Mouse (Mus musculus) lung, embryonic 15.5 days (tissue): ENCODE data around the gene Zzef1. TPM values are rescaled to one million over a fixed set of nuclear protein-coding genes. Genes with fewer than 3 reads are reported as not detected.

Experiments used
- ATAC-seq: fragments of 200-750 bp; cut with Nextera tagmentation; 2 replicates; pipeline ENCODE4 v1.8.0; 2017; ENCODE audit warnings: moderate number of reproducible peaks, borderline replicate concordance; ENCODE audit not compliant: low FRiP score, low TSS enrichment; ENCODE audit errors: extremely low read depth
- H3K27ac ChIP-seq: fragments of 300-500 bp; sonication (generic); 2 replicates; pipeline ENCODE4 v1.5.1; 2015; ENCODE audit warnings: moderate library complexity, mild to moderate bottlenecking, inconsistent platforms
- H3K27me3 ChIP-seq: fragments of 300-500 bp; sonication (generic); 2 replicates; pipeline ENCODE4 v1.6.1; 2015; ENCODE audit warnings: inconsistent platforms
- H3K36me3 ChIP-seq: fragments of 300-500 bp; sonication (generic); 2 replicates; pipeline ENCODE4 v1.6.1; 2015; ENCODE audit warnings: inconsistent platforms
- H3K4me1 ChIP-seq: fragments of 300-500 bp; sonication (generic); 2 replicates; pipeline ENCODE4 v1.6.1; 2015; ENCODE audit warnings: inconsistent platforms
- H3K4me2 ChIP-seq: fragments of 300-500 bp; sonication (generic); 2 replicates; pipeline ENCODE4 v1.6.1; 2015; ENCODE audit warnings: inconsistent platforms, mild to moderate bottlenecking, moderate library complexity
- H3K4me3 ChIP-seq: fragments of 300-500 bp; sonication (generic); 2 replicates; pipeline ENCODE4 v1.5.1; 2015; ENCODE audit warnings: mild to moderate bottlenecking, inconsistent platforms
- H3K9ac ChIP-seq: fragments of 300-500 bp; sonication (generic); 2 replicates; pipeline ENCODE4 v1.6.1; 2015; ENCODE audit warnings: inconsistent platforms
- H3K9me3 ChIP-seq: fragments of 300-500 bp; sonication (generic); 2 replicates; pipeline ENCODE4 v1.6.1; 2016; ENCODE audit warnings: inconsistent platforms
- WGBS: fragments of 180-500 bp; shearing (Covaris S2); methylation state at CpG from one replicate; pipeline ENCODE4 v1.1.7; 2015; 5-methylcytosine and 5-hydroxymethylcytosine counted together
- polyA plus RNA-seq: library from polyadenylated mRNA; unstranded; fragments of >200 nt; fragmentation: Nextera tagmentation; extraction: Ambion mirVana; gene quantifications from 2 replicates; pipeline ENCODE4 v1.2.1, GENCODE M21; 2015

The Zzef1 gene
- polyA plus RNA-seq, 1 experiment from 2014 or later, result 9.3 TPM

DNA sequence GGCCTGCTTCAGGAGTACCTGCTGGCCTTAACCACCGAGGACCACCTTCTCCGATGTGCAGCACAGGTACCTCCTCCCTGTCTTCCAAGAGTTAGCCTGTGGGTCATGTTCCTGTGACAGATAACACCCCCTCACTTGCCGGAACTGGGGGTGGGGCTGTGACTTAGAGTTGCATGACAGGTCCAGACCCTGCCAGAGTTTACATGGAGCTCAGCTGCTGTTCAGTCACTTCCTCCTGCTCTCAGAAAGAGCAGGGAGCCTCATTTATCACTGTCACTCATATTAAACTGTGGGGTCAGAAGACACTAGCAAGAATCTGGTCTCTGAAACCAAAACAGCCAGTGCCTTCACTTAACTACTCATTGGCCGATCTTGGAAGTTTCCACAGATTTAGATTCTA, 127.1 kb downstream of the Zzef1 start:
- Histone ChIP-seq H3K9me3 (no peaks in the 10 kb centered on the region), H3K4me3 (no peak overlapping the region), H3K27ac (no peak overlapping the region), H3K9ac (no peak overlapping the region), H3K4me1 (peaks cover 41% of the 10 kb centered on the region), H3K4me2 (no peak overlapping the region), H3K27me3 (no peaks in the 10 kb centered on the region), H3K36me3 (peaks cover 26% of the 10 kb centered on the region)
- WGBS, result 15% methylated on average over 4 of the region's 4 CpGs
- no peak for ATAC-seq

DNA sequence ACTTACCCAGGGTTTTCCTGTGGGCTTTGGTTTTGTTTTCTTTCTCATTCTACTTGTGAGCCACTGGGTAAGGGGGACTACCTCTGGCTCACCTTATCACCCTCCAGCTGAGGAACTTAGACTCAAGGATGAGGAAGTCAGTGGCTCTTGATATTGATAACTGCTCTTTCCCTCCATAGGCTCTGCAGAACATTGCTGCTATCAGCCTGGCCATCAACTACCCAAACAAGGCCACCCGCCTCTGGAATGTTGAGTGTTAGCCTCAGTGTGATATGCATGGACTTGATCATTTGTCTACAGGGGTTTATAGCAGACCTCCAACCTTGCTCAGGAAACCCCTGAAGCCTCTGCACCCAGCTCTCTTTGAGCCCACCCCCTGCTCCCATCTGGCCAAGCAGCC, 128.4 kb downstream of the Zzef1 start:
- Histone ChIP-seq H3K27me3 (no peaks in the 10 kb centered on the region), H3K27ac (peak overlapping the region; percentile 73), H3K36me3 (peaks cover 21% of the 10 kb centered on the region), H3K4me2 (no peak overlapping the region), H3K9ac (no peak overlapping the region), H3K4me3 (no peak overlapping the region), H3K4me1 (peaks cover 41% of the 10 kb centered on the region), H3K9me3 (no peaks in the 10 kb centered on the region)
- ATAC-seq, result peak; percentile 53; the same call in 1 of the 2 replicates
- 59% methylated on average over 1 of the region's 1 CpGs for WGBS

DNA sequence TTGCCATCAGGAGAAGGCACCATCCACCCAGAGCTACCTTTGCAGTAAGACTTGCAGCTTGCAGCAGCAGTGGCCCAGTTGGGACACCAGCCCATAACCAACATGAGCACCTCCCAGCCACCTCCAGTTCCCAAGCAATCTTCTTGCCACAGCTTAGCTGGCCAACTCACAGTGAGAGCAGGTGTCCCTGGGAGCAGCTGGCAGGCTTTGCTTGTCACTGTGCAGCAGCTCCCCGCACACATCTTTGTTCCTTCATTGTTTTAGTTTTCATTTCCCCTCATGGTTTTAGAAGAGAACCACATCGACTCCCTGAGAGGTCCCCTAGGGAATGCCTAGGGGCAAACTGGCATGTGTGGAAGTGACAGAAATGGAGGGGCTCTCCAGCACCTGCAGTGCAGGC, 129.0 kb downstream of the Zzef1 start:
- no peak overlapping the region for H3K4me3 ChIP-seq
- H3K4me1 ChIP-seq, result peaks cover 41% of the 10 kb centered on the region
- no peaks in the 10 kb centered on the region for H3K27me3 ChIP-seq
- peaks cover 17% of the 10 kb centered on the region for H3K36me3 ChIP-seq
- H3K27ac ChIP-seq, result peak overlapping the region; percentile 73
- no peak overlapping the region for H3K4me2 ChIP-seq
- 41% methylated on average over 2 of the region's 2 CpGs for WGBS
- ATAC-seq, result no peak
- H3K9me3 ChIP-seq, result no peaks in the 10 kb centered on the region
- no peak overlapping the region for H3K9ac ChIP-seq

DNA sequence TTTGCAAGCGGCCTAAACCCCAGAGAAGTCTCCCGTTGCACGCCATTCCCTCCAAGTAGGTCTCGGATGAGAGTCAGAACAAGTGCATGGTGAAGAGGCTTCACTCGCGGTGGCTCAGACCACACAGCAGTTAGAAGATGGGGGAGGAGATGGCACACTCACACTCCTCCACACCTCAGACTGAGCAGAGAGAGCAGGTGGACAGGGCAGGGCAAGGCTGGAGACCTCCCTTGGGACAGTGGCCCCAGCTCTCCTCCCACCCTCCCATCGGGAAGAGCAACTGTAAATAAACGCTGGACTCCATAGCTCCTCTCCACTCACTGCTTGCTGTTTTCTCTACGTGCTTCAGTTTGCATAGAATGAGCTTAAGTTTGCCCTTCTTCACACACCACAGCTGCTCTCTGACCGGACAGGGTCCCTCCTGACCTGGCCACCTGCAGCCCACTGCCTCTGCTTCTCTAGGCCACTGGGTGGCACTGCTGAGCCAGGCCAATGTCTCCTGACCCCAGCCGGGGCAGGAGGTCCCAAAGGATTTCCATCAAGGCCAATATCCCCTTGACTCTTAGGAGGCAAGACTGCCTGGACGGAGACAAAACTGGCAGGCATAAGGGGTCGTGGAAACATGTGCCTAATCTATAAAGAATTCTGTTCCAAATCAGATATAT, 130.3 kb downstream of the Zzef1 start:
- Histone ChIP-seq H3K4me1 (peaks cover 41% of the 10 kb centered on the region), H3K9me3 (no peaks in the 10 kb centered on the region), H3K27me3 (no peaks in the 10 kb centered on the region), H3K27ac (no peak overlapping the region), H3K4me2 (no peak overlapping the region), H3K36me3 (peaks cover 10% of the 10 kb centered on the region), H3K9ac (no peak overlapping the region), H3K4me3 (no peak overlapping the region)
- ATAC-seq, result peak; percentile 36; the same call in 1 of the 2 replicates
- 42% methylated on average over 13 of the region's 13 CpGs for WGBS

DNA sequence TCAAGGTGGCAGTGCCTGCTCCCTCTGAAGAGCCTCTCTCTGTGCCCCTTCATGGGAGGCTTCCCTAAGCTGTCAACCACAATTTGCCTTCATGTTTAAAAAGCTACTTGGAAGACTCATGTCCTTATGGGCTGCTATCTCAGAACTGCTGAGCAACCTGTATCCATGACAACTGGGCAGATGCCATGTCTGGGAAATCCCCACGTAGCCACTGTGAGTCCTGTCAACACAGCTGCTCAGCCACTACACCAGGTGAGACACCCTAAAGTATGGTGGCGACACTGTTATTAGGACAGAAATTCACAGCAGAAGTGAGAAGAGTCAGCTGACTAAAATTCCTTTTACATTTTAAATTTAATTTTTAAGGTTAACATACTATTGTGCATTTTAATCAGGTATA, 132.5 kb downstream of the Zzef1 start:
- no peak for ATAC-seq
- H3K9me3 ChIP-seq, result no peaks in the 10 kb centered on the region
- H3K27ac ChIP-seq, result no peak overlapping the region
- H3K9ac ChIP-seq, result no peak overlapping the region
- no peak overlapping the region for H3K4me2 ChIP-seq
- peaks cover 29% of the 10 kb centered on the region for H3K4me1 ChIP-seq
- no peak overlapping the region for H3K4me3 ChIP-seq
- peaks cover 10% of the 10 kb centered on the region for H3K36me3 ChIP-seq
- H3K27me3 ChIP-seq, result no peaks in the 10 kb centered on the region
- WGBS, result 50% methylated on average over 2 of the region's 2 CpGs

DNA sequence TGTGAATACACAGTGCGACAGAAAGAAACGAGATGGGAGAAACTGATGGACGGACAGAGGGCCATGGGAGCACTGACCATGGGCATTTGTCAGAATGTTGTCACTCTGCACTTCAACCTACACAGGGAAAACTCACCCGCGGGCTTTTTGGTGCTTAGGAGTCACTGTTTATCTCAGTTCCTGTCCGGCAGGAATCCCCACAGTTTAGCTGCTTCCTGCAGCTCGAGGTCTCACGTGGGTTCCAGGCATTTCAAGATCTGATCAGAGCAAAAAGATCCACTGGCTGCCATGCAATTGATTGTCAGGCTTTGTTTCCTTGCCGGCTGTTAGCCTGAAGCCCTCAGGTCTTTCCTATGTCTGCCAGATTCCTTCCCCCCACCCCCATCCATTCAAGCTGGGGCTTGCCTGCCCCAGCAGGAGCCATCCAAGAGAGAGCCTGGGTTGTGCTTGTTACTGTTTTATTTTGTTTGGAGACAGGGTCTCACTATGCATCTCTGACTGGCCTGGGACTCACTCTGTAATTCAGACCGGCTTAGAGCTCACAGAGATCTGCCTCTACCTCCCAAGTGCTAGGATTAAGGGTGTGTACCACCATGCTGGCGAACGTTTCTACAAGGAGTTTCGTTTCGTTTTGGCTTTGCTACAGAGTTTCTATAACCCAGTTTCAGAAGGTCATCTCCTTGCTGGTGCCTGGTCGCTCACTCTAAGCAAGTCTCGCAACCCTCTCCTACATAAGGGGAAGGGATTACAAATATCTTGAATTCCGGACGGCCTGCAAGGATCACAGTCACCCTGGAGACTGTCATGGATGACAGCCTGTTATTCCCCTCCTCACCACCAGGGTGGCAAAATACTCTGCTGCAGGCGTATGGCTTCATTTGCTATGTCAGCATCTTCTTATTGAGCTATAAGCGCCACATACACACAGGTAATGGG, 144.4 kb downstream of the Zzef1 start:
- Histone ChIP-seq H3K36me3 (no peaks in the 10 kb centered on the region), H3K4me3 (peak overlapping the region; percentile 36), H3K9ac (no peak overlapping the region), H3K27ac (no peak overlapping the region), H3K9me3 (no peaks in the 10 kb centered on the region), H3K27me3 (no peaks in the 10 kb centered on the region), H3K4me2 (peak overlapping the region; percentile 43), H3K4me1 (peaks cover 18% of the 10 kb centered on the region)
- peak; percentile 72; the same call in 1 of the 2 replicates for ATAC-seq
- WGBS, result 25% methylated on average over 20 of the region's 20 CpGs

DNA sequence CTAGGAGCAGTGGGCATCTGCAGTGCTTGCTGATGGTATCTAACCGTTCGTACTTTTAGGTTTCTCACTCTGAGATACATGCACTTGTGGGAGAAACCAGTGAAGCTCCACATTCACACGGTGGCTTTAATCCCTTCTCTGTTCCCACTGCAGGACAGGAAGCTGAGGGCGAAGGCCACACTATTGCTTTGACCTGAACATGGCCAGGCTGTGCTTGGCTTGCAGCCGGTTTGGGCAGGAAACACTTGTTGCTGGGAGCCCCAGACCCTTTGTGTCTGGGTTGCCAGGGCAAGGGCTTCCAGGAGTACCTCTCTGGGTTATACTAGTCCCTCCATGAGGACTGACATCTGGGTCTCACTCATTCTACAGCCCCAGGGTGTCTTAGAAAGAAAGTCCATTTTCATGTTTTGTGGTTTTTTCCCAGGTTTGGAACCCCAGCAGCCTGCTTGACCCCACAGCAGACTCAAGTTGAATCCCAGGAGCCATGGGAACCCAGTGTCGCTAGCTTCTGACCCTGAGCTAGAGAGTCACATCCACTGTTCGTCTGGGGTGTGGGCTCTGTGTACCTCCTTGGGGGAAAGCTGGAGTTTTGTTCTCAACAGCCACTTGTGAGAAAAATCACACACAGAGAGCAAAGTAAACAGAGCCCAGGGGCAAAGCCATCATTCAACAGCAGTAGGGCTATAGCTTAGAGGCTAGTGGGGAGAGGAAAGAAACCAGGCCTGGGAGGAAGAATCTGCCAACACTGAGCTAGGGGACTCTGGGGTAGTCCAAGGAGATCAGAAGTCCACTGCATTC, 149.2 kb downstream of the Zzef1 start:
- Histone ChIP-seq H3K4me2 (peak overlapping the region; percentile 2; the same call in 1 of the 2 replicates), H3K36me3 (no peaks in the 10 kb centered on the region), H3K27me3 (no peaks in the 10 kb centered on the region), H3K4me3 (no peak overlapping the region), H3K27ac (peak overlapping the region; percentile 85), H3K4me1 (peaks cover 46% of the 10 kb centered on the region), H3K9me3 (no peaks in the 10 kb centered on the region), H3K9ac (no peak overlapping the region)
- ATAC-seq, result peak; percentile 41; the same call in 1 of the 2 replicates
- WGBS, result 30% methylated on average over 7 of the region's 7 CpGs

DNA sequence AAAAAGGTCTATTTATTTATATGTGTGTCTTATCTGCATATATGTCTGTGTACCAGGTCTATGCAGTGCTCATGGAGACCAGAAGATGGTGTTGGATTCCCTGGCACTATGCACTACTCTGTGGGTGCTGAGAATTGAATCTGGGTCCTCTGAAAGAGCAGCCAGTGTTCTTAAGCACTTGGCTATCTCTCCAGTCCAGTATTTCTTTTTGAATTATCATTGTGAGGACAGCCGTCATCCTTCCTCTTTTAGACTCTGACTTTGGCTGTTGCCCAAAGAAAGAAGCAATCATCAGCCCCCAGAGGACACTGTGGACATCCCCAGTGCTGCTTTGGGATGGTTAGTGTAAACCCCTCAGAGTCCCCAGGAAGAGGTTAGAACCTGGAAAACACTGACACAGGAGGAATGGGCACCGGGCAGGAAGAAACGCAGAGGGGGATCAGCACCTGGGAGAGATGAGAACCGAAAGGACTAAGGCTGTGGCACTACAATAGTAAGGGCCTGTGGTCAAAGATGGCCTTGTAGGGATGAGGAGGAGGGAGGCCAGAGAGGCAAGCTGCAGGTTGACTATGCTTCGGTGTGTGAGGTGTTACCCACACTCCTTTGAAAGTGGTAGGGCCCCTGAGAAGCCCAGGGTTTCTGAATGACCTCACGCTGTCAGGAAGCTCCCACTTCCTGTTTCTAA, 150.0 kb downstream of the Zzef1 start:
- peak overlapping the region; percentile 7; the same call in 1 of the 2 replicates for H3K4me2 ChIP-seq
- no peaks in the 10 kb centered on the region for H3K36me3 ChIP-seq
- H3K4me1 ChIP-seq, result peaks cover 43% of the 10 kb centered on the region

DNA sequence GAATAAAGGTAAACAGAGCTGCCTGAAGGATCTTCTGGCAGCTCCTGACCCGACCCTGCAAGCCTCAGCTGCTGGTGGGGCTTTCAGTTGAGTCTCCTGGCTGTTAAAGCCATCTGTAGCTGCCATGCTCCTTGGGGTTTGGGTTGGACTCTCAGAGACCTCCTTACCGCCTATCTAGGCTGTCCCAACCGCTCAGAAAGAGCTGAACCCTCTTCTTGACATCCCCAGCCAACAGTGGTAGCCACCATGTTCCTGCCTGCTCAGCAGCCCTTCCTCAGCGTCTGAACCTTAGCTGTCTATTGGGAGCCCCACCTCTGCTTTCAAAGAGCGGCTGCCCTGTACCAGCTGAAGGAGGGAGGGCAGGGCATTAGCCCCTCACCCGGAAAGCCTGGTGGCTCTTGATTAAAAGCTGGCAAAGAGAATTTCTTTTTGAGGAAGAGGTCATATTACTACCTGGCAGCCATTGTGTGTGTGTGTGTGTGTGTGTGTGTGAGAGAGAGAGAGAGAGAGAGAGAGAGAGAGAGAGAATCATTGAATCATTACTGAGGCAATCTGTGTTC, 150.6 kb downstream of the Zzef1 start:
- H3K9me3 ChIP-seq, result no peaks in the 10 kb centered on the region
- H3K4me1 ChIP-seq, result peaks cover 49% of the 10 kb centered on the region
- H3K36me3 ChIP-seq, result no peaks in the 10 kb centered on the region
- H3K27ac ChIP-seq, result peak overlapping the region; percentile 85
- H3K4me2 ChIP-seq, result peak overlapping the region; percentile 7; the same call in 1 of the 2 replicates
- no peak overlapping the region for H3K9ac ChIP-seq
- H3K27me3 ChIP-seq, result no peaks in the 10 kb centered on the region
- ATAC-seq, result 0 out of 2 replicates have a peak, but pooled peaks have one; percentile 20
- H3K4me3 ChIP-seq, result no peak overlapping the region
- WGBS, result 20% methylated on average over 6 of the region's 6 CpGs

More for the DNA sequence above, 150.0 kb downstream of the Zzef1 start:
- peak; percentile 23; the same call in 1 of the 2 replicates for ATAC-seq
- Histone ChIP-seq H3K27me3 (no peaks in the 10 kb centered on the region), H3K9me3 (no peaks in the 10 kb centered on the region), H3K27ac (peak overlapping the region; percentile 85), H3K4me3 (no peak overlapping the region), H3K9ac (no peak overlapping the region)
- WGBS, result 18% methylated on average over 6 of the region's 6 CpGs

DNA sequence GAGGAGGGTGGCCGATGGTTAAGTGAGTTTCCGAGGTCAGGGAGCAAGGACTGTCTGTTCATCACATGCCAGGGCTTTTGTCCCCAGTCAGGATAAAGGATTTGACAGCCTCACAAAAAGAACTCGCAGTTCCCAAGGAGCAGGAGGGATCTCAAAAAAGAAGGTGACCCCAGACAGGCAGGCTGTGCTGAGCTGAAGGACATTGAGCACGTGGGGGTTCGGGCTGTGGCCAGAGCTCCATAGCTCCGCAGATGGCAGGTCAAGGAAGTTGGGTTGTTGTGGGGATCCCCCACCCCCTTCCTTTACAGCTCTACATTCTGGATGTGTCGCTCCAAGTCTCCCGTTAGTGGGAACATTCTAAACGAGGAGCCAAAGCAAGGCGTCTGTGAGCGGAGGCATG, 151.8 kb downstream of the Zzef1 start:
- peaks cover 61% of the 10 kb centered on the region for H3K4me1 ChIP-seq
- no peak overlapping the region for H3K4me3 ChIP-seq
- H3K27me3 ChIP-seq, result no peaks in the 10 kb centered on the region
- H3K9ac ChIP-seq, result no peak overlapping the region
- no peak overlapping the region for H3K27ac ChIP-seq
- 70% methylated on average over 11 of the region's 11 CpGs for WGBS
- H3K9me3 ChIP-seq, result no peaks in the 10 kb centered on the region
- ATAC-seq, result no peak
- H3K36me3 ChIP-seq, result no peaks in the 10 kb centered on the region
- no peak overlapping the region for H3K4me2 ChIP-seq

DNA sequence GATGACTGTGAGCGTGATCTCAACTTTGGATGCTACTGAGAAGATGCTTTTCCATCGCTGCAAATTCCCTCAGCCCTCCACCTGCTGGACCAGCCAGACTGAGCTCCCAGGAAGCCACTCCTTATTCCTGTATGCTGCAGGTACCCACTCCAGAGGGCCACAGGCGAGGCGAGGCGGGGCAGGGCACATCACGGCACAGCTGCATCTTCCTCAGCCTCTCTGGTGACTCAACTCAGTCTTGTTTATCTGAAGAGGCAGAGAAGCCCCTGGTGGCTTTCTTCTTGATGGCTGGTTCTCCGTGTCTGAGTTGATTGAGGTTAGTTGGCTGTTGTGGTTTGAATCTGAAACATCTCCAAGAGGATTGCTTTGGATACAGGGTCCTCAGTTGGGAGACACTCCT, 152.2 kb downstream of the Zzef1 start:
- ATAC-seq, result no peak

More for the DNA sequence above, 152.2 kb downstream of the Zzef1 start:
- H3K27me3 ChIP-seq, result no peaks in the 10 kb centered on the region
- no peaks in the 10 kb centered on the region for H3K36me3 ChIP-seq
- H3K4me2 ChIP-seq, result no peak overlapping the region
- no peak overlapping the region for H3K4me3 ChIP-seq
- 68% methylated on average over 7 of the region's 7 CpGs for WGBS
- H3K9me3 ChIP-seq, result no peaks in the 10 kb centered on the region
- H3K4me1 ChIP-seq, result peaks cover 66% of the 10 kb centered on the region
- H3K27ac ChIP-seq, result no peak overlapping the region
- no peak overlapping the region for H3K9ac ChIP-seq
